Mouse (Mus musculus) embryonic facial prominence, embryonic 14.5 days (tissue): ENCODE measurements around the gene Fhl2. TPM values are rescaled to one million over a fixed set of nuclear protein-coding genes. Genes with fewer than 3 reads are reported as not detected.

Experiments
- ATAC-seq: fragments of 200-750 bp; cut with Nextera tagmentation; 2 replicates; pipeline ENCODE4 v1.8.0; 2017; ENCODE audit warnings: low read depth, moderate number of reproducible peaks, moderate TSS enrichment
- DNase-seq: peaks from one replicate; pipeline ENCODE4 v3.0.0-alpha.2; 2015; ENCODE audit warnings: low spot score
- H3K27ac ChIP-seq: fragments of 300-500 bp; sonication (generic); replicated peaks from 2 replicates; pipeline ENCODE4 v1.5.1; 2014; ENCODE audit warnings: low read depth, mild to moderate bottlenecking, low read length, moderate library complexity
- H3K27me3 ChIP-seq: fragments of 300-500 bp; sonication (generic); replicated peaks from 2 replicates; pipeline ENCODE4 v1.6.1; 2014; ENCODE audit warnings: low read length; ENCODE audit not compliant: control insufficient read depth, insufficient read depth
- H3K36me3 ChIP-seq: fragments of 300-500 bp; sonication (generic); 2 replicates; pipeline ENCODE4 v1.6.1; 2014; ENCODE audit warnings: low read length, mixed read lengths; ENCODE audit not compliant: control insufficient read depth, insufficient read depth
- H3K4me1 ChIP-seq: fragments of 300-500 bp; sonication (generic); 2 replicates; pipeline ENCODE4 v1.6.1; 2014; ENCODE audit warnings: antibody characterized with exemption, low read length; ENCODE audit not compliant: control insufficient read depth, insufficient read depth
- H3K4me2 ChIP-seq: fragments of 300-500 bp; sonication (generic); 2 replicates; pipeline ENCODE4 v1.6.1; 2014; ENCODE audit warnings: low read depth, mild to moderate bottlenecking, low read length, moderate library complexity, mixed read lengths
- H3K4me3 ChIP-seq: fragments of 300-500 bp; sonication (generic); 2 replicates; pipeline ENCODE4 v1.5.1; 2014; ENCODE audit warnings: low read depth, mild to moderate bottlenecking, low read length
- H3K9ac ChIP-seq: fragments of 300-500 bp; sonication (generic); 2 replicates; pipeline ENCODE4 v1.6.1; 2014; ENCODE audit warnings: low read depth, mild to moderate bottlenecking, low read length, moderate library complexity, mixed read lengths
- H3K9me3 ChIP-seq: fragments of 300-500 bp; sonication (generic); 2 replicates; pipeline ENCODE4 v1.6.1; 2016; ENCODE audit warnings: low read length; ENCODE audit not compliant: control insufficient read depth
- WGBS: fragments of 180-500 bp; shearing (Covaris S2); extraction: QIAGEN DNeasy Blood & Tissue Kit; methylation state at CpG from one replicate; pipeline ENCODE4 v1.1.7; 2014; 5-methylcytosine and 5-hydroxymethylcytosine counted together
- polyA plus RNA-seq: library from polyadenylated mRNA; unstranded; fragments of >200 nt; fragmentation: Nextera tagmentation; extraction: Ambion mirVana; gene quantifications from 2 replicates; pipeline ENCODE4 v1.2.1, GENCODE M21; 2014

The Fhl2 gene
- polyA plus RNA-seq, 1 experiment from 2014 or later, result 29.7 TPM

DNA sequence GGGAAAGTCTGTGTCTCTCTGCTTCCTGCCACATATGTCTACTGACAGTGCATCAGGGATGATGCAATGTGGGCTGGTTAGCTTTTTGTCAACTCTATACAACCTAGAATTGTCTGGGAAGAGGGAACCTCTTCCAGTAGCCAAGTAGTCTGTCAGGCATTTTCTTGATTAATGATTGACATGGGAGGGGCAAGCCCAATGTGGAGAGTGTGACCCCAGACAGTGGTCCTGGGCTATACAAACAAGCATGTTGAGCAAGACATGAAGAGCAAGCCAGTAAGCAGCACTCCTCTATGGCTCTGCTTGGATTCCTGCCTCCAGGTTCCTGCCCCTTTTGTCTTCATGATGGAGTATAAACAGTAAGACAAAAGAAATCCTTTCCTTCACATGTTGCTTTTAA lies 69.6 kb downstream of the Fhl2 start:
- no peak for DNase-seq
- no peak overlapping the region for H3K9ac ChIP-seq
- H3K27ac ChIP-seq, result no peak overlapping the region
- H3K4me1 ChIP-seq, result no peaks in the 10 kb centered on the region
- no peaks in the 10 kb centered on the region for H3K27me3 ChIP-seq
- no peak overlapping the region for H3K4me2 ChIP-seq
- H3K9me3 ChIP-seq, result no peaks in the 10 kb centered on the region
- peaks cover 12% of the 10 kb centered on the region; the same call in 1 of the 2 replicates for H3K36me3 ChIP-seq
- no peak for ATAC-seq
- no peak overlapping the region for H3K4me3 ChIP-seq

GRCm38 (mm10) chr1:43124726-43125125 lies 72.1 kb downstream of the Fhl2 start:
- no peak overlapping the region for H3K4me2 ChIP-seq
- H3K9me3 ChIP-seq, result no peaks in the 10 kb centered on the region
- H3K36me3 ChIP-seq, result peaks cover 16% of the 10 kb centered on the region; the same call in 1 of the 2 replicates
- no peaks in the 10 kb centered on the region for H3K4me1 ChIP-seq
- no peak overlapping the region for H3K4me3 ChIP-seq
- H3K9ac ChIP-seq, result no peak overlapping the region
- 80% methylated on average over 4 of the region's 4 CpGs for WGBS
- DNase-seq (no peak), ATAC-seq (no peak)
- no peak overlapping the region for H3K27ac ChIP-seq
- H3K27me3 ChIP-seq, result no peaks in the 10 kb centered on the region

DNA sequence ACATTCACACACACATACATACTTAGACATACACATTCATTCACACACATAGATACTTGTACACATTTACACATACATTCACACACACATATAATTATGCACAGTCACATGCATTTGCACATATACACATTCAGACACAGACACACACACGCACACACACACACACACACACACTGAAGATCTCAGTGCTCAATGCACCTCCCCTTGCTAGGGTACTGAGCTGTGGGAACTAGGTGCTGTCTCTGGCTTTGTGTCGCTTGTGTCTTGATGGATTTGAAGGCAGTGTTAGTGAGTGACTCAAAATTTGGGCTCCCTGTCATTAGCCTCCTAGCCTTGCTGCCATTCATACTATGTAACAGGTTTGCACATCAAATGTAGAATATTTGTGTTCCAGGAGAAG lies 74.2 kb downstream of the Fhl2 start:
- no peak overlapping the region for H3K9ac ChIP-seq
- H3K36me3 ChIP-seq, result peaks cover 21% of the 10 kb centered on the region
- H3K27me3 ChIP-seq, result no peaks in the 10 kb centered on the region
- no peak overlapping the region for H3K27ac ChIP-seq
- 90% methylated on average over 2 of the region's 2 CpGs for WGBS
- no peak for DNase-seq
- no peak overlapping the region for H3K4me2 ChIP-seq
- no peaks in the 10 kb centered on the region for H3K9me3 ChIP-seq
- no peak for ATAC-seq
- H3K4me3 ChIP-seq, result no peak overlapping the region
- H3K4me1 ChIP-seq, result no peaks in the 10 kb centered on the region

- peaks cover 31% of the 10 kb centered on the region for H3K36me3 ChIP-seq
- H3K9ac ChIP-seq, result no peak overlapping the region
- H3K27ac ChIP-seq, result no peak overlapping the region
- ATAC-seq (no peak), DNase-seq (no peak)
- no peaks in the 10 kb centered on the region for H3K4me1 ChIP-seq
- 91% methylated on average over 5 of the region's 5 CpGs for WGBS
- 0 out of 2 replicates have a peak, but pooled peaks cover 4% of the 10 kb centered on the region for H3K9me3 ChIP-seq
- no peaks in the 10 kb centered on the region for H3K27me3 ChIP-seq
- H3K4me2 ChIP-seq, result no peak overlapping the region
- H3K4me3 ChIP-seq, result no peak overlapping the region
Measured at GRCm38 (mm10) chr1:43120950-43121349, 75.8 kb downstream of the Fhl2 start.

DNA sequence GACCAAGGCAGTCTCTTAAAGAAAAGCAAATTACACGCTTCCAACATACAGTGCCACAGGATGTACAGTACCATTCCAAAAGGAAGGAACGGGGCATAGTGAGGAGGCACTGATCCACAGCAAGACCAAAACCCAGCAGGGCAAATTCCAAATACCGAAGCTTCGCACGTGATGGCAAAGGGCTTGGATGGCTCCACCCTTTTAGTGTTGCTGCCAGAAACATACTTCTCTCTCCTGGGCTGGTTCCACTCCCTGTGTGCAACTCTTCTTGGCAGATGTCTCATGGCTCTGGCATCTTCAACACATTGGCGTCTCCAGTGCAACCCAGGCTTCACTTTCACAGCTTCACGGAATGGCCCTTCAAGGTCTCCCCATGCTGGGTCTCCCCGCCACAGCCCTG lies 79.3 kb downstream of the Fhl2 start:
- no peaks in the 10 kb centered on the region for H3K27me3 ChIP-seq
- H3K4me1 ChIP-seq, result no peaks in the 10 kb centered on the region
- H3K4me3 ChIP-seq, result no peak overlapping the region
- no peak overlapping the region for H3K27ac ChIP-seq
- peaks cover 60% of the 10 kb centered on the region for H3K36me3 ChIP-seq
- no peak for ATAC-seq
- no peak for DNase-seq
- H3K9ac ChIP-seq, result no peak overlapping the region
- WGBS, result 97% methylated on average over 8 of the region's 8 CpGs
- H3K9me3 ChIP-seq, result 0 out of 2 replicates have a peak, but pooled peaks cover 4% of the 10 kb centered on the region
- no peak overlapping the region for H3K4me2 ChIP-seq

GRCm38 (mm10) chr1:43112882-43113281 lies 83.9 kb downstream of the Fhl2 start:
- Histone ChIP-seq H3K9ac (no peak overlapping the region), H3K4me2 (no peak overlapping the region), H3K4me3 (no peak overlapping the region), H3K27ac (no peak overlapping the region), H3K36me3 (peaks cover 86% of the 10 kb centered on the region), H3K9me3 (0 out of 2 replicates have a peak, but pooled peaks cover 4% of the 10 kb centered on the region), H3K4me1 (no peaks in the 10 kb centered on the region), H3K27me3 (no peaks in the 10 kb centered on the region)
- 89% methylated on average over 2 of the region's 2 CpGs for WGBS
- ATAC-seq (no peak), DNase-seq (peak; percentile 77)

- Histone ChIP-seq H3K27ac (no peak overlapping the region), H3K9me3 (no peaks in the 10 kb centered on the region), H3K4me3 (no peak overlapping the region), H3K4me2 (no peak overlapping the region), H3K4me1 (no peaks in the 10 kb centered on the region), H3K27me3 (no peaks in the 10 kb centered on the region), H3K36me3 (peaks cover 87% of the 10 kb centered on the region), H3K9ac (no peak overlapping the region)
- ATAC-seq (no peak), DNase-seq (peak; percentile 29)
- 54% methylated on average over 4 of the region's 4 CpGs for WGBS
Measured at GRCm38 (mm10) chr1:43110556-43110955, 86.2 kb downstream of the Fhl2 start.

GRCm38 (mm10) chr1:43108729-43109128 lies 88.1 kb downstream of the Fhl2 start:
- Histone ChIP-seq H3K4me3 (no peak overlapping the region), H3K9ac (no peak overlapping the region), H3K27ac (no peak overlapping the region), H3K36me3 (peaks cover 88% of the 10 kb centered on the region), H3K9me3 (peaks cover 5% of the 10 kb centered on the region; the same call in 1 of the 2 replicates), H3K4me2 (no peak overlapping the region), H3K4me1 (no peaks in the 10 kb centered on the region), H3K27me3 (no peaks in the 10 kb centered on the region)
- ATAC-seq (no peak), DNase-seq (no peak)
- WGBS, result 88% methylated on average over 2 of the region's 2 CpGs
